Mouse (Mus musculus) hindbrain, embryonic 13.5 days (tissue): ENCODE measurements around the gene Sh3rf1. TPM values are rescaled to one million over a fixed set of nuclear protein-coding genes. Genes with fewer than 3 reads are reported as not detected.

Experiments used
- ATAC-seq: fragments of 200-750 bp; cut with Nextera tagmentation; 2 replicates; pipeline ENCODE4 v1.8.0; 2017; ENCODE audit warnings: moderate TSS enrichment; ENCODE audit not compliant: low FRiP score
- H3K27ac ChIP-seq: fragments of 300-500 bp; sonication (generic); 2 replicates; pipeline ENCODE4 v1.5.1; 2015; ENCODE audit warnings: inconsistent platforms, mild to moderate bottlenecking, moderate library complexity
- H3K27me3 ChIP-seq: fragments of 300-500 bp; sonication (generic); 2 replicates; pipeline ENCODE4 v1.6.1; 2015; ENCODE audit warnings: mild to moderate bottlenecking, inconsistent platforms
- H3K36me3 ChIP-seq: fragments of 300-500 bp; sonication (generic); 2 replicates; pipeline ENCODE4 v1.6.1; 2015; ENCODE audit warnings: mild to moderate bottlenecking, inconsistent platforms
- H3K4me1 ChIP-seq: fragments of 300-500 bp; sonication (generic); replicated peaks from 2 replicates; pipeline ENCODE4 v1.6.1; 2015; ENCODE audit warnings: inconsistent platforms
- H3K4me2 ChIP-seq: fragments of 300-500 bp; sonication (generic); 2 replicates; pipeline ENCODE4 v1.6.1; 2015; ENCODE audit warnings: inconsistent platforms, mild to moderate bottlenecking, moderate library complexity
- H3K4me3 ChIP-seq: fragments of 300-500 bp; sonication (generic); 2 replicates; pipeline ENCODE4 v1.5.1; 2015; ENCODE audit warnings: mild to moderate bottlenecking, inconsistent platforms
- H3K9ac ChIP-seq: fragments of 300-500 bp; sonication (generic); 2 replicates; pipeline ENCODE4 v1.6.1; 2015; ENCODE audit warnings: mild to moderate bottlenecking, inconsistent platforms
- H3K9me3 ChIP-seq: fragments of 300-500 bp; sonication (generic); 2 replicates; pipeline ENCODE4 v1.6.1; 2016; ENCODE audit warnings: inconsistent platforms
- WGBS: fragments of 180-500 bp; shearing (Covaris S2); methylation state at CpG from one replicate; pipeline ENCODE4 v1.1.7; 2015; 5-methylcytosine and 5-hydroxymethylcytosine counted together
- polyA plus RNA-seq: library from polyadenylated mRNA; unstranded; fragments of >200 nt; fragmentation: Nextera tagmentation; extraction: Ambion mirVana; gene quantifications from 2 replicates; pipeline ENCODE4 v1.2.1, GENCODE M21; 2015

The Sh3rf1 gene
- polyA plus RNA-seq, 1 experiment from 2014 or later, result 30.5 TPM

DNA sequence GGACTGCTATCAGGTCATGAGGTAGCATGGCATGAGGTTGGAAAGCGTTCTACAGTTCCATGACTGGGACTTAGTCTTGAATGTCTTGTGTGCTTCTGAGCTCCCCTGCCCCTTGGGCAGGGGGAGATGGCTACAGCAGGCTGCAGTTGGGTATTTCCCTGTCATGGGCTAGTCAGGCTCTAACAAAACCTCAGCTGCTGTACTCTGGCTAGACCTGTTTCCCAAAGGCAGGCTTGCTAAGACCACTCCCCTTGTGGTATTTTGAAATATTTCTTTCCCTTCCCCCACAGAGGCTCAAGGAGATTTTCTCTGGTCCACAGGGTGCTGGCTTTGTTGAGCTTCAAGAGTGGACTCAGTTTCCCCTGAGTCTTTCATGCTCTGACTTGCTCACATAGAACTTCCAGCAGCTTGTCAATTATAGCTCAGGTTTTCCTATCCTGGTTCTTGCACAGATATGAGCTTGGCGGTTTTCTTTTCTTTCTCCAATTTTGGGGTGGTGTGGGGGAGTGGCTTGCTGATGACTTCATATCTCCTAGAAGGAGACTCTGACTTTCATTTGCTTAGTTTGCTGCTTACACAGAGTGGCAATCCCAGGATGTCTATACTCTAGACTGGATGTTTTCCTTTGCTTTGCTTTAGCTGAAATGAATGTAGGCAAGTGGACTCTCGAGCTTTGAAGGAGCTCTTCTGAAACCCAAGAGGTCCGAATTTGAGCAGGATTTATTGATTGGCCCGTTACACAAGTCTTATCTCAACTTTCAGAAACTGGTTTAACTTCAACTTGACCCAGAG, 20.4 kb upstream of the Sh3rf1 start:
- Histone ChIP-seq H3K9me3 (no peaks in the 10 kb centered on the region), H3K36me3 (no peaks in the 10 kb centered on the region), H3K9ac (no peak overlapping the region), H3K27ac (no peak overlapping the region), H3K4me1 (no peaks in the 10 kb centered on the region), H3K4me3 (no peak overlapping the region), H3K4me2 (no peak overlapping the region), H3K27me3 (no peaks in the 10 kb centered on the region)
- WGBS, result 90% methylated on average over 5 of the region's 5 CpGs
- ATAC-seq, result no peak

DNA sequence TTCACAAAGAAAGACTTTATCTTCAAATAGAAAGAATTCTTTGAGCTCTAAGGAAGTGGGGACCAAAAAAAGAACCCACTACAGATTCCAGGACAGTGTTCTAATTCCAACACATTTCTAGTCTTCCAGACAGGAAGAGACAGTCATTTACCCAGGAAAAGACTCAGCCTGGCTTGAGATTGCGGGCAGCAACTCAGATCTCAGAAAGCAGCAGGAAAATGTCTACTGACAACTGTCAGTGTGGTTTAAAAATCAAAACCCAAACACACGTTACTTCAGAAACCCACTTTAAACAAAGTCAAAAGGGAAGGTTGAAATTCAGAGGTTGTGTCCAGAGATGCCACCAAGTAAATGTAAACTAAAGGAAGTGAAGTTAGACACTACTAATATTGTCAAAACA, 16.8 kb upstream of the Sh3rf1 start:
- H3K27ac ChIP-seq, result no peak overlapping the region
- no peaks in the 10 kb centered on the region for H3K36me3 ChIP-seq
- no peak overlapping the region for H3K9ac ChIP-seq
- WGBS, result 82% methylated on average over 2 of the region's 2 CpGs
- no peaks in the 10 kb centered on the region for H3K27me3 ChIP-seq
- no peaks in the 10 kb centered on the region for H3K9me3 ChIP-seq
- H3K4me1 ChIP-seq, result no peaks in the 10 kb centered on the region
- no peak overlapping the region for H3K4me2 ChIP-seq
- H3K4me3 ChIP-seq, result no peak overlapping the region
- ATAC-seq, result no peak

DNA sequence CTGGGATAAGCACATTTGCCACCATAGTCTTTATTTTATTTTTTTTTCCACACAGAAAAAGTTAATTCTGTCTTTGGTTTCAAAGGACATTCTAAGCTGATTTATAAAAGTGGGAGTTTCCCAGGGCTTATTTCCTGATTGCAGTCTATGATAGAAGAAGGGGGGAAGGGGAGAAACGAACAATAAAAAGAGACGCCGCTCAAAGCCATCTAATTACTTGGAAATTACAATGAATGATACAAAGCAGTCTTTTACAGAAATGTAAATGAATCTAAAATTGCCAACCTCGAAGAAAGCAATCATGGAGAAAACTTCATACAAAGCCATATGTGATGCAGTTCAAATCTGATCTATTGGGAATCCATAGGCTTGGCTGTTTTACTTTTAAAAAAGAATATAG, 16.0 kb upstream of the Sh3rf1 start:
- ATAC-seq, result no peak
- H3K4me2 ChIP-seq, result no peak overlapping the region
- H3K4me3 ChIP-seq, result no peak overlapping the region
- no peak overlapping the region for H3K9ac ChIP-seq
- no peaks in the 10 kb centered on the region for H3K9me3 ChIP-seq
- WGBS, result 44% methylated on average over 4 of the region's 4 CpGs
- no peaks in the 10 kb centered on the region for H3K36me3 ChIP-seq
- no peaks in the 10 kb centered on the region for H3K4me1 ChIP-seq
- H3K27ac ChIP-seq, result no peak overlapping the region
- H3K27me3 ChIP-seq, result no peaks in the 10 kb centered on the region

DNA sequence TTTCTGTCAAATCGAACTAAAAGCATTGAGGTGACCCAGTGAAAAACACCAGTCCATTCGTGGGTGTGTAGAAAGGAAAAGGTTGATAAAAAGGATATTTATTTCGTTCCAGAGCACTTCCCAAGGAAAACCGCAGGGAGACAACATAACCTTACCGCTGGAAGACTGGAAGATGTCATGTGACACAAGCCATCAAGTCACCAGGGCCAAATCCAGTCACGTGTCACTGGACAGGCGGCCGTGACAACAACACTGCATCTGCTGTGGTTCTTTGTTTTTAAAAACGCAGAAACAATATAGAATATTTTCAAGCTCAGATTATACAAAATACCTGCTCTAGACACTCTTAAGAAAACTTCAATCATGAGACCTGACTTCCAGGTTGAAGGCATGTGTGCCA, 15.0 kb upstream of the Sh3rf1 start:
- H3K27me3 ChIP-seq, result no peaks in the 10 kb centered on the region
- no peak overlapping the region for H3K9ac ChIP-seq
- no peak overlapping the region for H3K4me2 ChIP-seq
- H3K27ac ChIP-seq, result no peak overlapping the region
- H3K36me3 ChIP-seq, result no peaks in the 10 kb centered on the region
- 88% methylated on average over 9 of the region's 9 CpGs for WGBS
- no peaks in the 10 kb centered on the region for H3K4me1 ChIP-seq
- no peak overlapping the region for H3K4me3 ChIP-seq
- ATAC-seq, result no peak
- H3K9me3 ChIP-seq, result no peaks in the 10 kb centered on the region

DNA sequence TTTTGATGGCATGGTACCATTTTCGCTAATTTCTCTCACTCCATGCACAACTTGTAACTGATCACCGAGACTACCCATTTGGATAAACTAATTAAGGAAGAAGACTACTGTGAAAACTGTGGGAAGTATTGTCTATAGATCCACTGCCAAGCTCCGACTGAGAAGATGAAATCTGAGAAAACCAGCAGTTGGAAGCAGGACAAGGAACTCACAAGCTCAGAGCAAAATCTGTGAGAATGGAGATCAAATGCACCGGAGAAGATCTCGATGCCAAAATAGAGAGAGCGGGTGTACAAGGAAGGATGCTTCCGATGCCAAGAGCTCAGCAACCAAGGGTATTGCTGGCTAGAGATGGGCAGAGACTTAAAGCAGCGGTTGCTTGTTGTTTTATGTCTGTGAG, 12.8 kb upstream of the Sh3rf1 start:
- no peak for ATAC-seq
- 84% methylated on average over 8 of the region's 8 CpGs for WGBS
- no peak overlapping the region for H3K27ac ChIP-seq
- no peaks in the 10 kb centered on the region for H3K36me3 ChIP-seq
- no peak overlapping the region for H3K4me2 ChIP-seq
- H3K27me3 ChIP-seq, result no peaks in the 10 kb centered on the region
- H3K4me3 ChIP-seq, result no peak overlapping the region
- H3K9ac ChIP-seq, result no peak overlapping the region
- 0 out of 2 replicates have a peak, but pooled peaks cover 4% of the 10 kb centered on the region for H3K4me1 ChIP-seq
- no peaks in the 10 kb centered on the region for H3K9me3 ChIP-seq

DNA sequence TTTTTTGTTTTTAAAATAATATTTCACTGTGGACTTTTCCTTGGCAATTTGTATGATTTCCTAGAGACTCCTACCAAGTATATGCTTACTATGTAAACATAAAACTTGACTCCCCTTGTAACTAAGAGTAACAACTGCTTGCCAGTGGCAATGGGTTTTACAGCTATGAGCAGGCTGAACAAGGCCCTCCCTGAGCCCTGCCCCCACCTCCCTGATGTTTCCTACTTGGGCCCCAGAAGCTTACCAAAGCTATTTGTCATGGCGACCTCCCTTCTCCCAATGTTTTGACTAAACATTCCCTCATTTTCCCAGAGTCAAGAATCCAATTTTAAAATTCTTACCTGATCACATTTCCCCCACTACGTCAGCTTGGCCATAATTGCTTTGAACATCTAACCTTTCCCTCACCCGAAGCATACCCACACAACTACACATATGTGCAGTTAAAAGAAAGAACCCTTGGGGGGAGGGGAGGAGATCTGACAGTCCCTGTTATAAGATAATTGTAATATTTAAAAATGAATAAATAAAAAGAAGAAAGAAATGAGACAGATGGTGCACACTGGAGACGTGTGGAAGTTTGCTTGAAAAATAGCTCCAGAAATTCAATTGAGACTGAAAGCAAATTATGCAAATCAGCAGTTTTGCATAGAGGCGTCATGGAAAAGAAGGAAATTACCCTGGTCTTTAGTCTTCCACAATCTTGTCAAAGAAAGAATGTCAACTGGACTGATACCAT, 8.4 kb upstream of the Sh3rf1 start:
- Histone ChIP-seq H3K27me3 (no peaks in the 10 kb centered on the region), H3K4me3 (no peak overlapping the region), H3K36me3 (no peaks in the 10 kb centered on the region), H3K9ac (no peak overlapping the region), H3K4me2 (no peak overlapping the region), H3K4me1 (0 out of 2 replicates have a peak, but pooled peaks cover 4% of the 10 kb centered on the region), H3K9me3 (no peaks in the 10 kb centered on the region), H3K27ac (no peak overlapping the region)
- 30% methylated on average over 5 of the region's 5 CpGs for WGBS
- ATAC-seq, result 0 out of 2 replicates have a peak, but pooled peaks have one; percentile 32

DNA sequence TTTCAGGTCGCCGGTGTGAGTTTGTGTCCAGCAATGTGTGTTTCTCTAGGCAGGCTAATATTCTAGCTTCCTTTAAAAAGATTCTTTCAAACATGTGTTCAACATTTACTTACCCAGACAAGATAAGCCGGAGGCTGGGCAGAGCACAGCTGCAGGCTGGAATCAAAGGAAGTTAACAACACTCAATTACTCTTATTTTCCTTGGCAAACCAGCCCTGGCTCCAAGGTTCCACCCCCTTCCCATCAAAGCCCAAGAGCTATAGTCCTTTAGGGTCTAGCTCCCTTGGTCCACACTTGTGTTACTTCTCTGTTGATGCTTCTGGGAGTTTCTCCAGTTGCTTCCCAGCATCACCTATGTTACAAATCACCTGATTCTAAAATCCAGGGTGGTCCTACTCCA, 6.7 kb upstream of the Sh3rf1 start:
- H3K4me3 ChIP-seq, result no peak overlapping the region
- H3K9me3 ChIP-seq, result no peaks in the 10 kb centered on the region
- 56% methylated on average over 3 of the region's 3 CpGs for WGBS
- H3K9ac ChIP-seq, result no peak overlapping the region
- no peaks in the 10 kb centered on the region for H3K27me3 ChIP-seq
- no peak for ATAC-seq
- H3K4me1 ChIP-seq, result 0 out of 2 replicates have a peak, but pooled peaks cover 4% of the 10 kb centered on the region
- H3K27ac ChIP-seq, result no peak overlapping the region
- H3K36me3 ChIP-seq, result no peaks in the 10 kb centered on the region
- H3K4me2 ChIP-seq, result no peak overlapping the region

DNA sequence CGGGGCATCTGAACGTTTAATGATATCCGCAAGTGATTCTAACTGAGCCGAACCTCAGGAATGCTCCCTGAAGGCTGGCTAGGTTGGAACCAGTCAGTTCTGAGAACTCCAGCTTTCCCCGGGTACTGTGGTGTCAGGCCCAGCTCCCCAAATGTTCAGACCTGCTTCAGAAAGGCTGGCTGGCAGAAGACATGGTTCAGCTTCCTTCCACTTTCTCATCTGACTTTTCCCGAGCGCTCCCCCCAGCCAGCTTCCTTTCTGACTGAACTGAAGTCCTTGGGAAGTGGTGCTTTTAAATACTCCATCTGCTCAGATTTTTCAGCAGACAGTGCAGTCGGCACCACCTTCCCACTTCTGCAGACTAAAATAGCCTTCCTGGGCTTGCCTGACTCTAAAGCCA, 6.2 kb upstream of the Sh3rf1 start:
- Histone ChIP-seq H3K4me2 (no peak overlapping the region), H3K27ac (no peak overlapping the region), H3K36me3 (no peaks in the 10 kb centered on the region), H3K9me3 (no peaks in the 10 kb centered on the region), H3K27me3 (no peaks in the 10 kb centered on the region), H3K9ac (no peak overlapping the region), H3K4me3 (no peak overlapping the region), H3K4me1 (0 out of 2 replicates have a peak, but pooled peaks cover 4% of the 10 kb centered on the region)
- WGBS, result 91% methylated on average over 8 of the region's 8 CpGs
- ATAC-seq, result no peak

DNA sequence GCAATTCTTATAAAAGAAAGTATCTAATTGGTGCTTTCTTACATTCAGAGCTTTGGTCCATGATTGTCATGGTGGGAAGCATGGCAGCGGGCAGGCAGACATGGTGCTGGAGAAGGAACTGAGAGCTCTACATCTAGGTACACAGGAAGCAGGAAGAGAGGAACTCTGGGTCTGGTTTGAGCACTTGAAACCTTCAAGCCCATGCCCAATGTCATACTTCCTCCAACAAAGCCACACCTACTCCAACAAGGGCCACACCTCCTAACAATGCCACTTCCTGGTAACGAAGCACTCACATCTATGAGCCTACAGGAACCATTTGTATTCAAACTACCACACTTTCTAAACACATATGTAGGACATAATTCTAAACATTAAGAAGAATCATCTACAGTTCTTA, 5.2 kb upstream of the Sh3rf1 start:
- H3K27me3 ChIP-seq, result no peaks in the 10 kb centered on the region

DNA sequence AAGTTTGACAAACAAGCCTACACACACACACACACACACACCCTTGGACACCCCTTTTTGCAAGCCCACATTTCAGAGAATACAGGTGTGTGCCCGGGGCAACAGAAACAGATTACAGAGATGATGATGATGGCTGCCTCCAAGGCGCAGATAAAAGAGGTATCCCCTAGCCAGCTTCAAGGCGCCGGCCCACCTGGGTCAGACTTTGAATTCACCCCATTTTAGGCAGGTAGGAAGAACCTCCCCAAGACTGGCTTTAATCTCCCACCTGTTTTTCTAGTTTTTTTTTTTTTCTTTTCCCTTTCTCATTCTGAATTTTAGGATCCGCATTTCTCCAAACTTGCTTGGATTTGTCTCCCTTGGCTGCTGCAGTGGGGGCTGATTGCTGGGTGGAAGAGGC, 389 bp upstream of the Sh3rf1 start:
- H3K27me3 ChIP-seq, result no peaks in the 10 kb centered on the region
- peak overlapping the region; percentile 88 for H3K4me2 ChIP-seq
- peaks cover 41% of the 10 kb centered on the region for H3K4me1 ChIP-seq
- peak overlapping the region; percentile 92 for H3K27ac ChIP-seq
- peak overlapping the region; percentile 80 for H3K4me3 ChIP-seq
- H3K9ac ChIP-seq, result peak overlapping the region; percentile 90
- 29% methylated on average over 5 of the region's 5 CpGs for WGBS
- no peaks in the 10 kb centered on the region for H3K36me3 ChIP-seq
- no peaks in the 10 kb centered on the region for H3K9me3 ChIP-seq
- no peak for ATAC-seq

More for the DNA sequence above, 5.2 kb upstream of the Sh3rf1 start:
- Histone ChIP-seq H3K4me3 (no peak overlapping the region), H3K27ac (no peak overlapping the region), H3K4me2 (no peak overlapping the region), H3K36me3 (no peaks in the 10 kb centered on the region), H3K9me3 (no peaks in the 10 kb centered on the region), H3K9ac (no peak overlapping the region), H3K4me1 (0 out of 2 replicates have a peak, but pooled peaks cover 8% of the 10 kb centered on the region)
- WGBS, result 100% methylated on average over 2 of the region's 2 CpGs
- ATAC-seq, result no peak

DNA sequence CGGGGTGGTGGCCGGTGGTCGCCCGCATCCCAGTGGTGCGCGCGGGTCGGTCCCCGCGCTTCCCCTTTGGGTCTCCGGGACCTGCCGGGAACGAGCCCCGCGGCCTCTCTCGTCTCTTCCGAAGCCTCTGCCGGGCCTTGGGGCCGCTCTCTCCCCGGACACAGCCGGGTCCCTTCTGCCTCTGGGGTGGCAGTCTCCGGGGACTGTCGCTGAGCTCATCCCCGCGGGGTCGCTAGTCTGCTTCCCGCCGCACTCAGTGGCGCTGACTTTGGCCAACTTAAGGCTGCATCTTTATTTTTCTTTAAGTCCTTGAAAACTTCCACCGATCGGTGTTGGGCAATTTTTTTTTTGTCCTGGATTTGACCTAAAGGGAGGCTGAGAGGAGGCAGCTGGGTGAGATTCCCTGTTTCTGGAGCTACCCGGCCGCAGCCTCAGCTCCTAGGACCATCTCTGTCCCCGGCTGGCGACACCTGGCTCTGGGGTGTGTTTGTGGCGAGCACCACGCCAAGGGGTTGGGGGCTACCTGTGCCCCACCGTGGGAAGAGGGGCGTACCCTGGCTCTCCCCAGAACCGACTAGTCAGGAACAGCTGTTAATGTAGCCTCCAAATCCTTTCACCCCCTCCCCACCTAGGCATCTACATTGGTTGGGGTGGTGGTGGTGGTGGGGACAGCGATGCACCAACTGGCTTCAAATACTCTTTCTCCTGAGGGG, 864 bp downstream of the Sh3rf1 start:
- H3K27ac ChIP-seq, result peak overlapping the region; percentile 92
- H3K4me1 ChIP-seq, result peaks cover 51% of the 10 kb centered on the region
- H3K4me3 ChIP-seq, result peak overlapping the region; percentile 80
- H3K27me3 ChIP-seq, result no peaks in the 10 kb centered on the region
- H3K9ac ChIP-seq, result peak overlapping the region; percentile 90
- peak overlapping the region; percentile 88 for H3K4me2 ChIP-seq
- WGBS, result under 1% methylated on average over 41 of the region's 41 CpGs
- H3K9me3 ChIP-seq, result no peaks in the 10 kb centered on the region
- ATAC-seq, result peak; percentile 71
- H3K36me3 ChIP-seq, result no peaks in the 10 kb centered on the region
